Mouse (Mus musculus) left cerebral cortex, adult 8-10 months (tissue): ENCODE data around the gene Ctu1. TPM values are rescaled to one million over a fixed set of nuclear protein-coding genes. Genes with fewer than 3 reads are reported as not detected.
A peak's percentile ranks its signal among the peaks of the same experiment; 100 is the strongest.
"Not testable (repeated sequence)": the region's sequence is repeated elsewhere in the genome, so short reads cannot be mapped to it uniquely, and the experiment has no call there.

Experiments
- DNase-seq, 2 experiments: peaks; one replicate each; pipeline ENCODE4 v3.0.0; 2022; ENCODE audit warnings: low spot score in 2 of 2
- total RNA-seq, 4 experiments: library from RNA; stranded (reverse); gene quantifications; 2 replicates each; pipeline ENCODE4 v1.2.4; 2022

The Ctu1 gene
- total RNA-seq, result 1 to 10 TPM; 7.9 to 9.9 (median 9.3) TPM

GRCm38 (mm10) chr7:43671809-43672580 is at the start of gene Ctu1:
Gene Ctu1, plus strand, starts transcription at chr7:43672016.
- DNase-seq, result peak; percentile 73 to 95

- no peak for DNase-seq
These were observed 48.9 kb upstream of the Ctu1 start for GRCm38 (mm10) chr7:43622927-43623326.

GRCm38 (mm10) chr7:43623819-43624218 is 48.0 kb upstream of the Ctu1 start:
- no peak for DNase-seq

- no peak for DNase-seq
These were observed 46.8 kb upstream of the Ctu1 start for GRCm38 (mm10) chr7:43625065-43625464.

- DNase-seq, result no peak
These were observed 45.9 kb upstream of the Ctu1 start for GRCm38 (mm10) chr7:43625794-43626422.

GRCm38 (mm10) chr7:43633940-43634339 is 37.9 kb upstream of the Ctu1 start:
- DNase-seq, result no peak

GRCm38 (mm10) chr7:43634500-43634899 is 37.3 kb upstream of the Ctu1 start, which contains the start of gene Ceacam18:
Gene Ceacam18, plus strand, starts transcription at chr7:43634707.
- no peak for DNase-seq

GRCm38 (mm10) chr7:43636194-43636593 is 35.6 kb upstream of the Ctu1 start:
- no peak for DNase-seq

GRCm38 (mm10) chr7:43637118-43637517 is 34.7 kb upstream of the Ctu1 start:
- DNase-seq, result no peak

- no peak for DNase-seq
These were observed 29.2 kb upstream of the Ctu1 start for GRCm38 (mm10) chr7:43642587-43642986.

GRCm38 (mm10) chr7:43643046-43643652 is 28.7 kb upstream of the Ctu1 start:
- no peak for DNase-seq

GRCm38 (mm10) chr7:43652683-43653082 is 19.1 kb upstream of the Ctu1 start:
- DNase-seq, result no peak

- no peak for DNase-seq
These were observed 17.3 kb upstream of the Ctu1 start for GRCm38 (mm10) chr7:43654519-43654918.

GRCm38 (mm10) chr7:43656232-43656631 is 15.6 kb upstream of the Ctu1 start:
- DNase-seq, result no peak

- DNase-seq, result no peak
These were observed 11.8 kb upstream of the Ctu1 start, which contains the start of gene Siglece for GRCm38 (mm10) chr7:43660002-43660401. Gene Siglece, minus strand, starts transcription at chr7:43660161.

- DNase-seq, result no peak
These were observed 9.0 kb upstream of the Ctu1 start for GRCm38 (mm10) chr7:43662804-43663203.

- DNase-seq, result not testable (repeated sequence)
These were observed 4.6 kb upstream of the Ctu1 start for GRCm38 (mm10) chr7:43667221-43667620.

- no peak for DNase-seq
These were observed 3.2 kb upstream of the Ctu1 start for GRCm38 (mm10) chr7:43668582-43668981.

- no peak for DNase-seq
These were observed 580 bp upstream of the Ctu1 start for GRCm38 (mm10) chr7:43671064-43671808.

- DNase-seq, result no peak
These were observed 905 bp downstream of the Ctu1 start for GRCm38 (mm10) chr7:43672581-43673260.

GRCm38 (mm10) chr7:43675091-43675490 is 3.3 kb downstream of the Ctu1 start:
- DNase-seq, result no peak
